Mouse (Mus musculus) mouse embryonic stem cell (cell line): ENCODE measurements around the gene Cym.

ENCODE experiments used
- in situ Hi-C, 2 experiments: fragments of 300-500 bp; cut with MboI; formaldehyde crosslinking; loops; 1 replicate in 1 of 2; 3 replicates in 1 of 2; pipeline ENCODE4 v1.14.3; 2019 to 2020; ENCODE audit warnings: low sequenced_read_pairs in 2 of 2, low pct_unique_long_range_greater_than_20kb in 1 of 2, mixed read lengths in 1 of 2; ENCODE audit not compliant: unreplicated experiment in 1 of 2

The Cym gene

DNA sequence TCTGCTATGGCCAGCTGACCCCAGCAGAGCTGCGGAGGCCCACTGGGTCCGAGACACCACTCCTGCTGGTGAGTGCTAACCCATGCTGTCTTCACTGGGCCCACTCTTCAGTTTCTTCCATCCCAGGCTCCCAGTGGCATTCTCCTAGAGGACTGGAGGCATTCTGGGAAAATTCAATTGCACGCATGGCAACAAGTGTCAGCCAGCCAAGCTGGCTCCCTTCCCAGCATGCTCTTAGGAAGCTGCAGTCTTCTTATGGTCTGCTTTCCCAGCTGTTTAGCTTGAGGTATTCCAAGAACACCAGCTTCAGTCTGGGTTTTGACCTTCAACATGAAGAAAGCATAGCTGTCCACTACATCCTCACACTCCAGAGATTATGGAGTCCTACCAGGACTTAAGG, 38.4 kb downstream of the Cym start:
- in situ Hi-C loops, result no loop called here

DNA sequence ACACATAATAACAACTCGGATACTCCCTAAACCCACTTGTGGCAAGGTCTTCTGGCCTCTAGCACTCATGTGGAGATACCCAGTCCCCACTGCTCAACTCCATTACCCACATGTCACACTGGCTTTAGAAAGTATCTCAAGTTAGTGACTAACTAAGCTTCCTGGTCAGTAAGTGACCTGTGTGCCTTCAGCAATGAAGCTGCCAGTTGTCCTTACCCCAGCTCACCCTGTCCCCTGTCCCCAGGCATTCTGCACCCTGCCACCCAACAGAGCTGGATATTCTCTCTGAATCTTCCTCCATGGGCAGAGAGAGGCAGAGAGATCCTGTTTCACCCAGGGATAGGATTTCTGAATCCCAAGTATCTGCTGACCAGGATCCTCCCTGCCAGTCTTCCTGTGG, 38.8 kb downstream of the Cym start, which contains the start of gene Kcna10:
Gene Kcna10 (plus strand): TSS at position 301 of the 400 bp plus-strand sequence.
- in situ Hi-C loops, result no loop called here

DNA sequence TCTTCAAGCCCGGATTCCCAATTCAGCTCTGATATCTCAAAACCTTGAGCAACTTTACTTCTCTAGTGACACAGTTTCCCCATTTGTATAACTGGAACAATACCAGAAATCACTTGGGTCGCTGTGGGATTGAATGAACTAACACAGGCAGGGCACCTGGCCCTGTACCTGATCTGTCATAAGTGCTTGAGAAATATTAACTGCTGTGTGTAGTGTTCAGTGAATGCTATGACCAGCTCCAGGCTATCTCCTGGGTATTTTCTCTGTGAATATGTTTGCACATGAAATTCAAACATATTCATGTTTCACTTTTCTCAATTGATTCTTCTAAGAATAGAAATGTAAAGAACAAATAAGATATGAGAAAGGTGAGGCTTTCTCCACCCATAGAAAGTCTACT, 40.7 kb downstream of the Cym start:
- in situ Hi-C loops, result no loop called here

DNA sequence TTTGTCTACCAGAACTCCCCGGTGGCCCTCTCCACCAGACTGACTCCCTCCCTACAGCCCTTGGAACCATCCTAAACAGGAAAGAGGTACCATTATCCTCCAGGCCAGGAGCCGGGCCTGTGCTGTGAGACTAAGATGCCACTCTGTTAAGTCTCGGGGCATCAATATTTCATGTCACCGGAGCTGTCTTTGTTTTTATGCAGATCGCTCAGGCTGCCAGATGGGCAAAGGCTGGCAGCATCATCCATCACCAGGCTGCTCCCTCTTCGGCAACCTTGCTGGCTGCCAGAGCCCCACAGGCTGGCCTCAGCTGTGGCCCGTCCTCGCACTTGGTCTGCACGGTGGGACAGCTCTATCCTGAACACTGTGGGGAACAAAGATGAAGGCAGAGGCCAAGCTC, 45.0 kb downstream of the Cym start:
- in situ Hi-C loops, result no loop called here

DNA sequence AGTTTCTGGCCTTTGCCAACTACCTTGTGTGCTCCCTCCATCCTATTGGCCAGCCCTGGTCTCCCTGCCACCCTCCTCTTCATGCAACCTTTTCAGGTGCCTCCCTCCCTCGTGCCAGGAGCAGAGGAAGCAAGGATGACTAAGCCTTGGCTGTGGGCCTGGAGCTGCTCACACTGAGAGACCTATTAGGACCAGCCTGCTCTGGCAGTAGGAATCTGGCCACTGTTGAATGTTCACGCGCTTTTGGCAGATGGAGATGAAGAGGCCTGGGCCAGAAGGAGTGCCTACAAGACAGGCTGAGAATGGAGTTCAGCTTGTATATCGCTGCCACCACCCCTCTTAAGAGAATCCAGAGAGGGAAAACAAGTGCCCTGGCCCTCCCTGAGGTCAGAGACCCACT, 46.0 kb downstream of the Cym start:
- in situ Hi-C loops, result no loop called here

DNA sequence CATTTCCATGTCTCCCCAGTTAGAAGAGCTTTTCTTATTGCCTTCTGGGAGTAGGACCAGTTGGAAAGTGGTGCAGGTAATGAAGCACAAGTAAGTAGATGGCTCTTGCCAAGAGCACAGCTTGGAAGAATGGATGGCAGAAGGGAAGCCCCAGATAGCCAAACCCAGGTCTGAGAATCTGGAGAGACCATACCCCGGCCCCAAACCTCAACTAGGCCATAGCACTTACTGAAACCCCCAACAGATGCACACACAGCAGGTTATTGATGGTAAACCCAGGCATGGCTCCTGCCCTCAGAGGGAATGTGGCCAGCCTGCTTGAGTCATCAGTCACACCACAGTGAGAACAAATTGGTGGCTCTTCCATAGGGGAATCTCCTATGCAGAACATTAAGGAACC, 49.0 kb downstream of the Cym start:
- in situ Hi-C loops, result no loop called here

DNA sequence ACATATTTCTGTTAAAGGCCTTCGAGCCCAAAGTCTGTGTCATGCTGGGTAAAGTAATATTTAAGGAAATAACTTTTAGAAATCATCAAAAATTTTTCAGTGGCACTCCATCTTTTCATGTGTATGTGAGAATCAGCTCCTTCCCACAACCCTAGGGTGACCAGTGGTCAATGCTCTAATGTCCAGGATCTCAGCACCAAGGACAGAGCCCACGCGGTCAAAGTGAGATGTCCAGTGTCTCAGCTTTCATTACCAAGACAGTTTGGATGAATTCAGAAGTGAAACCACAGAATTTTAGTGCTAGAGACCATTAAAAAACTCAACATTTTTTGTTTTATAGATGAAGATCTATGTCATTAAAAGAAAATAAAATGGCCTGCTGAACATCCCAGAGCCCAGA, 49.6 kb downstream of the Cym start:
- in situ Hi-C loops, result no loop called here

DNA sequence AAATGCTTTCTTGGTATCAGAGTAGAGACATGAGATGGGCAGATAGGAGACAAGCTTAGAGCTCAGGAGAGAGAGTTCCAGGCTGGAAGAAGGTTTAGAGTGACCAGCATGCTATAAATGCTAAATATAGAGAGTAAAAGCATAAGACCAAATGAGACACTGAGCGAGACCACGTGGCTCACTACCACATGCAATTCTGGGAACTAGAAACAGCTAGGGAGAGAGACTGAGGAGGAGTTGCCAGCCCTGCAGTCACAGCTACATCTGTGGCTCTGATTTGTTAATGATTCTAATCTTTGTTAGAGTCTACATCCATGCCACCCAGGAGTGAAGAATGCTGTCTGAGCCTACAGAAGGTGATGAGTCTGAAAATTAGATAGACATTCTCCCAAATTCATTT, 52.0 kb downstream of the Cym start:
- in situ Hi-C loops, result no loop called here

DNA sequence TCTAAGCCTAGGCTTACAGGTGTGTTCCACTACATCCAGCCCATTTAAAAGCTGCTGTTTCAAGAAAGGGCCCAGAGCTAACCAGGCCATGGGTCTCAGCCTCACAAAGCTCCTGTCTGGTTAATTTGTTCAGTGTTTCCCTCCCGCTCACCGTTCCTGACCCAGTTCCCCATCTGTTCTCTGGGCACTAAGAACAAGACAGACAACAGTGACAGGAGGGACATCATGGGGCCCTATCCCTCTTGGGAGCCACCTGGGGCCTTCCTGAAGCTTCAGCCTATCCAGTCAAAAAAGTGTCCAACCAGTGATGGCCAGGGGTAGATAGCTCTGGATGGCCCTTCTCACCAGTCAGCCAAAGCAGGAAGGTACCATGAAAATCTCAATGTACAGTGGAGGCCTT, 58.8 kb downstream of the Cym start:
- in situ Hi-C loops, result no loop called here
